Mouse (Mus musculus) liver, embryonic 13.5 days (tissue): ENCODE measurements around the gene Icam1. TPM values are rescaled to one million over a fixed set of nuclear protein-coding genes. Genes with fewer than 3 reads are reported as not detected.

Source experiments
- ATAC-seq: fragments of 200-750 bp; cut with Nextera tagmentation; 2 replicates; pipeline ENCODE4 v1.8.0; 2017; ENCODE audit warnings: low read depth, mild to moderate bottlenecking, moderate number of reproducible peaks, moderate library complexity
- DNase-seq: peaks from one replicate; pipeline ENCODE4 v3.0.0; 2022
- H3K27ac ChIP-seq: fragments of 300-500 bp; sonication (generic); 2 replicates; pipeline ENCODE4 v1.5.1; 2015; ENCODE audit warnings: moderate library complexity, mild to moderate bottlenecking, inconsistent platforms
- H3K27me3 ChIP-seq: fragments of 300-500 bp; sonication (generic); 2 replicates; pipeline ENCODE4 v1.6.1; 2015; ENCODE audit warnings: mild to moderate bottlenecking, inconsistent platforms
- H3K36me3 ChIP-seq: fragments of 300-500 bp; sonication (generic); 2 replicates; pipeline ENCODE4 v1.6.1; 2015; ENCODE audit warnings: mild to moderate bottlenecking, inconsistent platforms
- H3K4me1 ChIP-seq: fragments of 300-500 bp; sonication (generic); replicated peaks from 2 replicates; pipeline ENCODE4 v1.6.1; 2015; ENCODE audit warnings: inconsistent platforms
- H3K4me2 ChIP-seq: fragments of 300-500 bp; sonication (generic); 2 replicates; pipeline ENCODE4 v1.6.1; 2015; ENCODE audit warnings: inconsistent platforms, mild to moderate bottlenecking, moderate library complexity
- H3K4me3 ChIP-seq: fragments of 300-500 bp; sonication (generic); replicated peaks from 2 replicates; pipeline ENCODE4 v1.5.1; 2015; ENCODE audit warnings: mild to moderate bottlenecking, inconsistent platforms
- H3K9ac ChIP-seq: fragments of 300-500 bp; sonication (generic); 2 replicates; pipeline ENCODE4 v1.6.1; 2015; ENCODE audit warnings: mild to moderate bottlenecking, inconsistent platforms
- H3K9me3 ChIP-seq: fragments of 300-500 bp; sonication (generic); replicated peaks from 2 replicates; pipeline ENCODE4 v1.6.1; 2016; ENCODE audit warnings: inconsistent platforms
- WGBS: fragments of 180-500 bp; shearing (Covaris S2); methylation state at CpG from one replicate; pipeline ENCODE4 v1.1.7; 2015; ENCODE audit not compliant: insufficient replicate concordance; 5-methylcytosine and 5-hydroxymethylcytosine counted together
- polyA plus RNA-seq: library from polyadenylated mRNA; unstranded; fragments of >200 nt; fragmentation: Nextera tagmentation; extraction: Ambion mirVana; gene quantifications from 2 replicates; pipeline ENCODE4 v1.2.1, GENCODE M21; 2015

The Icam1 gene
- polyA plus RNA-seq, 1 experiment from 2014 or later, result 9.6 TPM

- Histone ChIP-seq H3K4me2 (peak overlapping the region; percentile 97), H3K9ac (peak overlapping the region; percentile 80), H3K27ac (peak overlapping the region; percentile 77; the same call in 1 of the 2 replicates), H3K4me1 (peaks cover 63% of the 10 kb centered on the region), H3K4me3 (peak overlapping the region; percentile 81), H3K9me3 (no peaks in the 10 kb centered on the region), H3K36me3 (no peaks in the 10 kb centered on the region), H3K27me3 (peaks cover 14% of the 10 kb centered on the region; the same call in 1 of the 2 replicates)
- 4% methylated on average over 4 of the region's 4 CpGs for WGBS
- no peak for ATAC-seq
- DNase-seq, result no peak
These were observed 38.7 kb upstream of the Icam1 start for GRCm38 (mm10) chr9:20976961-20977689.

DNA sequence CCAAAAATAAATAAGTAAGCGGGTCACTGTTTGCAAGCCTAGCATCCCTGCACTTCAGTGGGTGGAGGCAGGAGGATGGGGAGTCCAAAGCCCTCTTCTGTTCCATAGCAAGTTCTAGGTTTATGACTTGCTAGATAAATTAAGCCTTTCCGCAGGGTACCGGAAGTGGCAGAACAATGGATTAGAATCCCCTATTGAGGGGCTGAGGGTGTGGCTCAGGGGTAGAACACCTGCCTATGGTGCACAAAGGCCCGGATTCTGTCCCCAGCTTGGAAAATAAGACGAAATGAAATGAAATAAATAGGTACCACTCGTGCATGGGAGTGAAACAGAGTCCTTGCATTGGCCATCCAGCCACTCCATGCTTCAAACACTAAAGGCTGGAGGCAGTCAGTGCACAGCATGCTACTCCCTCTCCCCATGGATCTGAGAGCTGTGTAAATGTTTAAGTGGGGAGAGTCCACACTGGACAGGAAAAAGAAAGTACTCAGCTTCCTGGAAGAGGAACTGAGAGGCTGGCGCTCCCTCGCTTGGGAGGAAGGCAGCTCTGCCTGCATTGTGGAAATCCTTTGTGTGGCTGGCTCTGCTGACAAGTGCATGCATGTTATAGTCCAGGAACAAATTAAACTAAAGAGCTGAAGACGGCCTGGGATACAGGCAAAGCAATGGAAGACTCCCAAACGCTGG, 37.2 kb upstream of the Icam1 start:
- Histone ChIP-seq H3K4me1 (peaks cover 56% of the 10 kb centered on the region), H3K4me2 (no peak overlapping the region), H3K9me3 (no peaks in the 10 kb centered on the region), H3K9ac (no peak overlapping the region), H3K27ac (peak overlapping the region; percentile 39), H3K27me3 (peaks cover 14% of the 10 kb centered on the region; the same call in 1 of the 2 replicates), H3K36me3 (no peaks in the 10 kb centered on the region), H3K4me3 (no peak overlapping the region)
- no peak for ATAC-seq
- 59% methylated on average over 10 of the region's 10 CpGs for WGBS
- DNase-seq, result no peak

GRCm38 (mm10) chr9:20979181-20979580, 36.6 kb upstream of the Icam1 start:
- ATAC-seq, result no peak
- 58% methylated on average over 5 of the region's 5 CpGs for WGBS
- no peak for DNase-seq

DNA sequence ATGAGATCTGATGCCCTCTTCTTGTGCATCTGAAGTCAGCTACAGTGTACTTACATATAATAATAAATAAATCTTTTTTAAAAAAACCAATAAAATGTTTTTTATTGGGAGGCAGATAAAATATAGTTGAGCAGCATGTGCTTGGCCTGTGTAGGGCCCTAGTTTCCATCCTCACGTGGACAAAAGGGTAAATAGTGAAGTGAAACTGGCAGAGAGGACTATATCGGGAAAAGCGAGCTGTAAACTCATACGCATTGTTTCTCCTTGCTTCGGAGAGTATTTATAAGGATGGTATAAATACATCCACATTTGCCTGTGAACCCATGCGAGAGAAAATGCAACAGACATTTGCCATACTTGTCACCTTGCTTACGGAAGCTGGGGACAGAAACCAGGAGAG, 36.0 kb upstream of the Icam1 start:
- DNase-seq (no peak), ATAC-seq (no peak)
- H3K36me3 ChIP-seq, result no peaks in the 10 kb centered on the region
- no peak overlapping the region for H3K27ac ChIP-seq
- WGBS, result 74% methylated on average over 7 of the region's 7 CpGs
- H3K27me3 ChIP-seq, result peaks cover 10% of the 10 kb centered on the region; the same call in 1 of the 2 replicates
- no peaks in the 10 kb centered on the region for H3K9me3 ChIP-seq
- H3K9ac ChIP-seq, result no peak overlapping the region
- H3K4me2 ChIP-seq, result no peak overlapping the region
- H3K4me3 ChIP-seq, result no peak overlapping the region
- H3K4me1 ChIP-seq, result peaks cover 46% of the 10 kb centered on the region

More at GRCm38 (mm10) chr9:20979181-20979580, 36.6 kb upstream of the Icam1 start:
- H3K27me3 ChIP-seq, result peaks cover 14% of the 10 kb centered on the region; the same call in 1 of the 2 replicates
- H3K4me3 ChIP-seq, result no peak overlapping the region
- no peak overlapping the region for H3K9ac ChIP-seq
- H3K36me3 ChIP-seq, result no peaks in the 10 kb centered on the region
- no peak overlapping the region for H3K4me2 ChIP-seq
- H3K9me3 ChIP-seq, result no peaks in the 10 kb centered on the region
- no peak overlapping the region; the same call in 1 of the 2 replicates for H3K27ac ChIP-seq
- H3K4me1 ChIP-seq, result peaks cover 50% of the 10 kb centered on the region

DNA sequence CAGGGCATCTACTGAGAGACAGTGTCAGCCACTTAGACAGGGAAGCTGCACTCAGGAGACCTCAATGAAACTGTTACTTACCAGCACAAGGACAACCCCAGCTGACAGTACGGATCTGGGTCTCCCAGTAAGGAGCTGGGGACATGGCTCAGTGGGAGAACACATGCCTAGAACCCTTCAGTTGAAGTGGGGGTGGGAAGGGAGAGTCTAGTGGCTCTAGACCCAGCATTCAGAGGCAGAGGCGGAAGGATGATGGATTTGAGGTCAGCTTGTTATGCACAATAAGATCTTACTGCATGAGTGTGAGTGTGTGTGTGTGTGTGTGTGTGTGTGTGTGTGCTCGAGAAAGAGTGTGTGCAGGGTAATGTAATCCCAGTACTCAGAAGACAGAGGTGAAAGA, 33.6 kb upstream of the Icam1 start:
- Histone ChIP-seq H3K4me2 (no peak overlapping the region), H3K4me3 (no peak overlapping the region), H3K27me3 (no peaks in the 10 kb centered on the region), H3K9me3 (no peaks in the 10 kb centered on the region), H3K9ac (no peak overlapping the region), H3K36me3 (no peaks in the 10 kb centered on the region), H3K27ac (no peak overlapping the region), H3K4me1 (peaks cover 22% of the 10 kb centered on the region)
- ATAC-seq (no peak), DNase-seq (no peak)
- 57% methylated on average over 3 of the region's 3 CpGs for WGBS

DNA sequence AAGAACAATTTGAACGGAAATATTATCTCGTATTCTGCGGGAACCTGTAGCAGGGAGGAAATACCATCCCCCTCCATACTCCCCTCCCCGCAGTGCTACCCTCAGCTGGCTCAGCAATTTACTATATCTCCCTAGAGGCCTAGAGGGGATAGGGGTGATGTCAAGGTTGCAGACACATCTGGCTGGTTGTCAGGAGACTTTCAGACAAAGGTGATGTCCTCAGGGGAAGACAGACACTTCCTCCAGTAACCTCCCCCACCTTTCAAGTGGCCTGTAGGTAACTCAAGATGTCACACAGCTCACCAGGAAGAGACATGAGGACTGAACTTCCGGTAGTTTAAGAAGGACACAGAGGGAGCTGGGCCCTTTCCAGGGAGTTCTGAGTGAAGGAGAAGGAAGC, 32.6 kb upstream of the Icam1 start:
- no peak overlapping the region for H3K4me3 ChIP-seq
- H3K9me3 ChIP-seq, result no peaks in the 10 kb centered on the region
- DNase-seq (no peak), ATAC-seq (no peak)
- no peak overlapping the region for H3K4me2 ChIP-seq
- H3K4me1 ChIP-seq, result peaks cover 17% of the 10 kb centered on the region
- WGBS, result 31% methylated on average over 5 of the region's 5 CpGs
- no peaks in the 10 kb centered on the region for H3K36me3 ChIP-seq
- H3K9ac ChIP-seq, result no peak overlapping the region
- H3K27ac ChIP-seq, result no peak overlapping the region
- no peaks in the 10 kb centered on the region for H3K27me3 ChIP-seq

GRCm38 (mm10) chr9:20986952-20987686, 28.7 kb upstream of the Icam1 start:
- DNase-seq, result no peak
- Histone ChIP-seq H3K4me1 (peaks cover 12% of the 10 kb centered on the region), H3K36me3 (no peaks in the 10 kb centered on the region), H3K4me3 (no peak overlapping the region), H3K4me2 (no peak overlapping the region), H3K9ac (no peak overlapping the region), H3K27me3 (peaks cover 3% of the 10 kb centered on the region; the same call in 1 of the 2 replicates), H3K27ac (no peak overlapping the region), H3K9me3 (no peaks in the 10 kb centered on the region)
- no peak for ATAC-seq
- WGBS, result 68% methylated on average over 15 of the region's 15 CpGs

DNA sequence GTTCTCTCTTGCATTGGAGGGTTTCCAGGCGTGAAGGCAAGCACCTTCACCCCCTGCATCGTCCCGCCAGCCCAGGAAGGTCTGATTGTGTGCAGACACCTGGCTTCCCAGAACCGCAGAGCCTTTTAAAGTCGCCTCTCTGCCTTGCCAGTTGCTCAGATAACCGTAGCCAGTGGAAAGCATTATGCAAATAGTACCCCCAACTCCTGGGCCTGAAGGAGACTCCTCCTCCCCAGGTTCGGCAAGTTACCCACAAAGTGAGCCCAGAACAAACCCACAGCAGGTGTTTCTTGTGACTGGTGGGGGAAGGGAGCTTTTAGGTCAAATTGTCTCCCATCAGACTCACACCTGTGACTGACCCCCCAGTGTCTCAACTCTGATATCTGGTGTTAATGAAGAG, 27.8 kb upstream of the Icam1 start:
- DNase-seq (no peak), ATAC-seq (no peak)
- no peaks in the 10 kb centered on the region for H3K9me3 ChIP-seq
- peaks cover 13% of the 10 kb centered on the region for H3K4me1 ChIP-seq
- H3K36me3 ChIP-seq, result no peaks in the 10 kb centered on the region
- 20% methylated on average over 7 of the region's 7 CpGs for WGBS
- H3K4me3 ChIP-seq, result no peak overlapping the region
- no peak overlapping the region for H3K4me2 ChIP-seq
- H3K9ac ChIP-seq, result no peak overlapping the region
- H3K27me3 ChIP-seq, result peaks cover 3% of the 10 kb centered on the region; the same call in 1 of the 2 replicates
- no peak overlapping the region for H3K27ac ChIP-seq

GRCm38 (mm10) chr9:20990861-20991260, 24.9 kb upstream of the Icam1 start:
- Histone ChIP-seq H3K4me2 (peak overlapping the region; percentile 32; the same call in 1 of the 2 replicates), H3K9ac (0 out of 2 replicates have a peak overlapping the region, but pooled peaks have one; percentile 1), H3K4me1 (peaks cover 17% of the 10 kb centered on the region), H3K4me3 (no peak overlapping the region), H3K9me3 (no peaks in the 10 kb centered on the region), H3K27ac (no peak overlapping the region), H3K36me3 (no peaks in the 10 kb centered on the region), H3K27me3 (peaks cover 3% of the 10 kb centered on the region; the same call in 1 of the 2 replicates)
- no peak for ATAC-seq
- 25% methylated on average over 10 of the region's 10 CpGs for WGBS
- DNase-seq, result no peak

DNA sequence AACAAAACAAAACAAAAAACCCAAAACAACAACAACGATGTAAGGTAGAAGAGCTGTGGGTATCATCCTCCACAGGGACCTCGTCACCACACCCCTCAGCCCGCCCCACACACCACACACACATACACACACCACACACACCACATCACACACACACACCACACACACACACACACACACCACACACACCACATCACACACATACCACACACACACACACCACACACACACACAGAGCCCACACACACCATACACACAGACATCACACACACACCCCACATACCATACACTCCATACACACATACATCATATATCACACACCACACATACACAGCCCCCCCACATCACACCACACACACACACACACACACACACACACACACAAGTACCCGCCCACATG, 24.2 kb upstream of the Icam1 start:
- H3K36me3 ChIP-seq, result no peaks in the 10 kb centered on the region
- H3K9ac ChIP-seq, result no peak overlapping the region
- H3K4me3 ChIP-seq, result no peak overlapping the region
- H3K4me1 ChIP-seq, result peaks cover 18% of the 10 kb centered on the region
- no peak for ATAC-seq
- H3K9me3 ChIP-seq, result no peaks in the 10 kb centered on the region
- H3K27ac ChIP-seq, result no peak overlapping the region
- DNase-seq, result no peak
- 64% methylated on average over 4 of the region's 4 CpGs for WGBS
- H3K4me2 ChIP-seq, result no peak overlapping the region
- peaks cover 3% of the 10 kb centered on the region; the same call in 1 of the 2 replicates for H3K27me3 ChIP-seq
